18 mouse cellular contexts compared by ENCODE assay signal in the genomic region with DNA sequence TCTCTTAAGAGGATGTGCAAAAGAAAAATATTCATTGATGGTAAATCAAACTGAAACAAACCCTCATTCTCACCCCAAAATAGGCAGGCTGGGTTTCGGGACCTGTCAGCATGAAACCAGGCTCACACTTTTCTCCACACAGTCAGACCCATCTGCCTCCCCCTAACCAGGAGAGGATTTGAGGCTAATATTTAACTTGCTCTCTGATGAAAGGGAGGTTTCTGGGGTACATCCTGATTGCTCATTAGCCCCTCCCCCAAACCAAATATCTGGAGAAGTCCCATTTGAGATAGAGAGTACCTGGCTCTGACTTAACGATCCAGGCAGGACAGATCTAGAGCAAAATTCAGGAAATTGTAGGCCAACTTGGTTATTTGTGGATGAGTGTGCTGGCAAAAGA.
"Had no signal": no experiment of that assay in that cellular context is flagged by ENCODE, and none has a peak within 500 bp of the region (broad histone marks: within the 10 kb centered on the region; RNA-seq: fewer than 3 reads in every experiment).

No protein-coding gene starts in this region.

- H3K36me3 ChIP-seq: midbrain, embryonic 10.5 days; midbrain, embryonic 13.5 days; midbrain, embryonic 15.5 days; neural tube, embryonic 13.5 days; neural tube, embryonic 15.5 days had no signal

- H3K4me2 ChIP-seq: lung, embryonic 14.5 days; midbrain, embryonic 13.5 days; midbrain, embryonic 15.5 days; neural tube, embryonic 13.5 days; neural tube, embryonic 15.5 days had no signal

- H3K27me3 ChIP-seq: midbrain, embryonic 15.5 days; neural tube, embryonic 13.5 days; neural tube, embryonic 15.5 days had no signal

- H3K27ac ChIP-seq: midbrain, embryonic 10.5 days; midbrain, embryonic 13.5 days; midbrain, embryonic 15.5 days; neural tube, embryonic 13.5 days; neural tube, embryonic 15.5 days had no signal

- DNase-seq: lung, adult 18-20 months; lung, embryonic 14.5 days; lung, postnatal 10 days; lung, postnatal 4 days; retina, postnatal 1 day; right cerebral cortex, adult 18-20 months; right cerebral cortex, postnatal 25 days; right cerebral cortex, postnatal 4 days; spleen, adult 18-20 months; thymus, adult 18-20 months; thymus, postnatal 14 days; thymus, postnatal 36 days had no signal

- H3K9me3 ChIP-seq: midbrain, embryonic 10.5 days; midbrain, embryonic 13.5 days; midbrain, embryonic 15.5 days; neural tube, embryonic 13.5 days; neural tube, embryonic 15.5 days had no signal

- H3K4me3 ChIP-seq: midbrain, embryonic 10.5 days; midbrain, embryonic 13.5 days; midbrain, embryonic 15.5 days; myocyte; neural tube, embryonic 13.5 days; neural tube, embryonic 15.5 days had no signal

- H3K9ac ChIP-seq: lung, embryonic 14.5 days; midbrain, embryonic 13.5 days; midbrain, embryonic 15.5 days; neural tube, embryonic 13.5 days; neural tube, embryonic 15.5 days had no signal

- ATAC-seq: midbrain, embryonic 13.5 days; midbrain, embryonic 15.5 days had no signal
